In genomic region chr3:52386343-52386742, GRCm38 (mm10) we compare ENCODE assay signal across 21 mouse cellular contexts.
"Had no signal": no experiment of that assay in that cellular context is flagged by ENCODE, and none has a peak within 500 bp of the region (broad histone marks: within the 10 kb centered on the region; RNA-seq: fewer than 3 reads in every experiment).

No protein-coding gene starts in this region.

- H3K36me3 ChIP-seq: heart, embryonic 10.5 days; heart, embryonic 12.5 days; hindbrain, embryonic 10.5 days; hindbrain, embryonic 12.5 days; intestine, embryonic 15.5 days; limb, embryonic 13.5 days; limb, embryonic 15.5 days; liver, embryonic 12.5 days had no signal

- H3K27me3 ChIP-seq: heart, embryonic 12.5 days; hindbrain, embryonic 12.5 days; intestine, embryonic 15.5 days; limb, embryonic 13.5 days; limb, embryonic 15.5 days; liver, embryonic 12.5 days had no signal

- H3K4me1 ChIP-seq: hindbrain, embryonic 12.5 days; intestine, embryonic 15.5 days; liver, embryonic 12.5 days had no signal

- H3K27ac ChIP-seq: heart, embryonic 10.5 days; hindbrain, embryonic 10.5 days; hindbrain, embryonic 12.5 days; hindbrain, embryonic 14.5 days; intestine, embryonic 15.5 days; layer of hippocampus, adult 2 months; limb, embryonic 13.5 days; limb, embryonic 15.5 days; liver, embryonic 12.5 days; liver, embryonic 14.5 days had no signal

- DNase-seq: gastrocnemius, postnatal 14 days; heart, adult 18-20 months; heart, postnatal 10 days; heart, postnatal 4 days; kidney, adult 18-20 months; kidney, adult 8-10 months; kidney, postnatal 10 days; kidney, postnatal 4 days; layer of hippocampus, postnatal 36 days; left cerebral cortex, postnatal 4 days had no signal

- H3K4me3 ChIP-seq: heart, embryonic 10.5 days; heart, embryonic 12.5 days; hindbrain, embryonic 10.5 days; hindbrain, embryonic 12.5 days; intestine, embryonic 15.5 days; layer of hippocampus, adult 2 months; limb, embryonic 13.5 days; limb, embryonic 15.5 days; liver, embryonic 12.5 days had no signal

- H3K9me3 ChIP-seq: heart, embryonic 10.5 days; hindbrain, embryonic 10.5 days; hindbrain, embryonic 12.5 days; intestine, embryonic 15.5 days; limb, embryonic 13.5 days; limb, embryonic 15.5 days; liver, embryonic 12.5 days had no signal

- H3K9ac ChIP-seq: heart, embryonic 12.5 days; hindbrain, embryonic 12.5 days; hindbrain, embryonic 14.5 days; intestine, embryonic 15.5 days; limb, embryonic 13.5 days; limb, embryonic 15.5 days; liver, embryonic 12.5 days; liver, embryonic 14.5 days had no signal
